Mouse (Mus musculus) MEL (cell line): ENCODE data around the gene H2-M5.

Experiments used
- BHLHE40 ChIP-seq: IDR thresholded peaks from 2 replicates; pipeline ENCODE4 v1.6.1; 2012; ENCODE audit warnings: low read depth, mild to moderate bottlenecking, inconsistent platforms, low read length, improper control_type of control experiment, borderline replicate concordance
- CTCF ChIP-seq, 3 experiments: IDR thresholded peaks in 2 of 3; conservative IDR thresholded peaks in 1 of 3; 2 replicates each; pipeline ENCODE4 v1.5.1; 2011 to 2012; ENCODE audit warnings: low read length in 3 of 3, low read depth in 2 of 3, mild to moderate bottlenecking in 2 of 3, improper control_type of control experiment in 1 of 3, inconsistent platforms in 1 of 3, mixed read lengths in 1 of 3, moderate library complexity in 1 of 3; ENCODE audit not compliant: control insufficient read depth in 1 of 3, insufficient read depth in 1 of 3, poor library complexity in 1 of 3, severe bottlenecking in 1 of 3
- EP300 ChIP-seq, 2 experiments: IDR thresholded peaks; 2 replicates each; pipeline ENCODE4 v1.6.1; 2011; ENCODE audit warnings: improper control_type of control experiment in 2 of 2, low read length in 2 of 2, low read depth in 1 of 2, mild to moderate bottlenecking in 1 of 2
- JUND ChIP-seq: IDR thresholded peaks from 2 replicates; pipeline ENCODE4 v1.6.1; 2011; ENCODE audit warnings: low read depth, mild to moderate bottlenecking, improper control_type of control experiment, low read length
- POLR2A ChIP-seq, 2 experiments: IDR thresholded peaks; 2 replicates each; pipeline ENCODE4 v1.6.1; 2011 to 2012; ENCODE audit warnings: low read length in 2 of 2, mild to moderate bottlenecking in 2 of 2, control low read depth in 1 of 2, improper control_type of control experiment in 1 of 2, low read depth in 1 of 2, moderate library complexity in 1 of 2; ENCODE audit not compliant: control insufficient read depth in 1 of 2, insufficient read depth in 1 of 2, poor library complexity in 1 of 2
- POLR2AphosphoS5 ChIP-seq: IDR thresholded peaks from 2 replicates; pipeline ENCODE4 v1.6.1; 2012; ENCODE audit warnings: low read depth, borderline replicate concordance, mild to moderate bottlenecking, inconsistent platforms, low read length, moderate library complexity, mixed read lengths
- SIN3A ChIP-seq: IDR thresholded peaks from 2 replicates; pipeline ENCODE4 v1.6.1; 2012; ENCODE audit warnings: low read length, improper control_type of control experiment, inconsistent platforms
- TCF12 ChIP-seq: IDR thresholded peaks from 2 replicates; pipeline ENCODE4 v1.6.1; 2014; ENCODE audit warnings: low read depth, mild to moderate bottlenecking, inconsistent platforms, low read length, improper control_type of control experiment, moderate library complexity
- UBTF ChIP-seq: IDR thresholded peaks from 2 replicates; pipeline ENCODE4 v1.6.1; 2012; ENCODE audit warnings: low read depth, mild to moderate bottlenecking, inconsistent platforms, low read length, improper control_type of control experiment, moderate library complexity, borderline replicate concordance; ENCODE audit not compliant: insufficient read depth
- ZNF384 ChIP-seq: IDR thresholded peaks from 2 replicates; pipeline ENCODE4 v1.6.1; 2012; ENCODE audit warnings: low read depth, mild to moderate bottlenecking, inconsistent platforms, low read length, improper control_type of control experiment

GRCm38 (mm10) chr17:36993770-36994325 lies 4.5 kb upstream of the H2-M5 start:
- TF ChIP-seq CTCF (IDR thresholded peaks at IDR 0.05 in 2 of 3, conservative IDR thresholded peaks at IDR 0.05 in 1 of 3; ENCODE audit: control insufficient read depth in 1 of 3, insufficient read depth in 1 of 3, low read depth in 2 of 3, low read length in 3 of 3, poor library complexity in 1 of 3, severe bottlenecking in 1 of 3): no peak
- no peak for TF ChIP-seq TCF12
- TF ChIP-seq BHLHE40: no peak
- no peak for TF ChIP-seq JUND
- TF ChIP-seq POLR2AphosphoS5: no peak
- TF ChIP-seq UBTF: no peak
- TF ChIP-seq POLR2A (IDR thresholded peaks at IDR 0.05; ENCODE audit: control insufficient read depth in 1 of 2, insufficient read depth in 1 of 2, low read depth in 1 of 2, low read length in 2 of 2, poor library complexity in 1 of 2): no peak
- no peak for TF ChIP-seq SIN3A
- TF ChIP-seq EP300 (IDR thresholded peaks at IDR 0.05; ENCODE audit: low read depth in 1 of 2, low read length in 2 of 2): no peak
- TF ChIP-seq ZNF384: no peak
